Mouse (Mus musculus) spleen, postnatal 4 days (tissue): ENCODE results near the gene 2310061I04Rik.

Experiments used
- DNase-seq, 2 experiments: peaks; one replicate each; pipeline ENCODE4 v3.0.0; 2022; ENCODE audit warnings: low spot score in 2 of 2

2310061I04Rik gene

GRCm38 (mm10) chr17:35916297-35917142, 19.3 kb upstream of the 2310061I04Rik start, which contains the start of the genes Mrps18b and Ppp1r10:
Gene Mrps18b (minus strand): TSS chr17:35916389.
Gene Ppp1r10 (plus strand): TSS chr17:35916434.
- peak; percentile 99 to 100 for DNase-seq

- no peak for DNase-seq
Observed at GRCm38 (mm10) chr17:35915538-35916296, 18.5 kb upstream of the 2310061I04Rik start.

GRCm38 (mm10) chr17:35914975-35915374, 17.7 kb upstream of the 2310061I04Rik start:
- DNase-seq: no peak

- peak; percentile 96 to 98 for DNase-seq
Observed at GRCm38 (mm10) chr17:35909919-35910369, 12.7 kb upstream of the 2310061I04Rik start, which contains the start of gene Atat1. Gene Atat1 (minus strand): TSS chr17:35910075.

GRCm38 (mm10) chr17:35909186-35909918, 12.1 kb upstream of the 2310061I04Rik start:
- DNase-seq: no peak

DNA sequence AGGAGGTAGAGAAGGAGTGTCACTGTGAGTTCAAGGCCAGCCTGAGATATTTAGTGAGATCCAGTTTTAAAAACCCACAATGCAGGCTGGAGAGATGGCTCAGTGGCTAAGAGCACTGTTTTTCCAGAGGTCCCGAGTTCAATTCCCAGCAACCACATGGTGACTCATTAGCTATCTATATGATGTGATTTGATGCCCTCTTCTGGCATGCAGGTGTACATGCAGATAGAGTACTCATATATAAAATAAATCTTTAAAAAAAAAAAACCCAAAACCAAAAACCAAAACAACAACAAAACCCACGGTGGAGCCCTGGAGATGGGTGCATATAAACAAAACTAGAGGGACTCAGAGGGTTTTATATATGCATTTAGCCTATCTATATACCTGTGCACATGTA, 10.4 kb upstream of the 2310061I04Rik start:
- no peak for DNase-seq

GRCm38 (mm10) chr17:35905587-35905986, 8.4 kb upstream of the 2310061I04Rik start:
- DNase-seq: no peak

GRCm38 (mm10) chr17:35903992-35904355, 6.7 kb upstream of the 2310061I04Rik start:
- no peak for DNase-seq

- DNase-seq: no peak
Observed at GRCm38 (mm10) chr17:35903343-35903991, 6.2 kb upstream of the 2310061I04Rik start.

DNA sequence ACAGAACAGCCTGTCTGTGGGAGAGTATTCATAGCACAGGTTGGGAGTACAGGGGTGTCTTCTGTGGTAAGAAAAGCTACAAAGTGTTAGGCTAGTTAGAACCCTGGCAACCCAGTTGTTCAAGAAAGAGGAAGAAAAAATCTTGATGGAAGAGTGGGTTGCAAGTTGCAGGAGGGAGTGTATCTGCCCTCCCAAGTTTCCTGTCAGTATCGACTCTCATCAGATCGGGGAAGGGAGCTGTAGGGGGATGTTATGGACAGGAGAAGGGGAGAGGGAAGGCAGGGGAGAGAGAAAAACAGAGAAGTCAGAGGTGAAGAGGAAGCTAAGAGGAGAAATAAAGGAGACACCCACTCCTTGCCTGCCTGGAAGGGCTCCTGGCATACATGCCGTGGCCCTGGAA, 3.4 kb upstream of the 2310061I04Rik start:
- DNase-seq: no peak

- DNase-seq: peak in 1 of 2 experiments; percentile 58
Observed at GRCm38 (mm10) chr17:35897644-35898573, 678 bp upstream of the 2310061I04Rik start.

DNA sequence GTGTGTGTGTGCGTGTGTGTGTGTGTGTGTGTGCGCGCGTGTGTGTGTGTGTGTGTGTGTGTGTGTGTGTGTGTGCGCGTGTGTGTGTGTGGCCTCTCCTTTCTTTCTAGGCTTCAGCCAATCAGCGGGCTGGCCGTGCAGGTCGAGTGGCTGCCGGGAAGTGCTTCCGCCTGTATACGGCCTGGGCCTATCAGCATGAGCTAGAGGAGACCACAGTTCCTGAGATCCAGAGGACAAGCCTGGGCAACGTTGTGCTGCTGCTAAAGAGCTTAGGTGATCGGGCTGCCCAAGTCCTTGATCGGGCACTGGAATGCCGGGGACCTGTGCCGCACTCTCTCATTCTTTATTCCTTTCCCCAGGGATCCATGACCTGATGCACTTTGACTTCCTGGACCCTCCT, 9.5 kb downstream of the 2310061I04Rik start:
- DNase-seq: no peak

DNA sequence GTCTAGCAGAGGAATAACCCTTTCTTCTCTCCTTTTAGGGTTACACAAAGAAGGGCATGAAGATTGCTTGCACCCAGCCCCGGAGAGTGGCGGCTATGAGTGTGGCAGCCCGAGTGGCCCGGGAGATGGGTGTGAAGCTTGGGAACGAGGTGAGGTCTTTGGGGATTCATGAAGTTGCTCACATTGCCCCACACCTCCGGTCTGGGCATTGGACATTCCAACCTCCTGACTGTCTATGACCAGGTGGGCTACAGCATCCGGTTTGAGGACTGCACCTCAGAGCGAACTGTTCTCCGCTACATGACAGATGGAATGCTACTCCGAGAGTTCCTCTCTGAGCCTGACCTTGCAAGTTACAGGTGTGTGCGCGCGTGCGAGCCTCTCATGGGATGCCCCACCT, 13.5 kb downstream of the 2310061I04Rik start:
- no peak for DNase-seq

DNA sequence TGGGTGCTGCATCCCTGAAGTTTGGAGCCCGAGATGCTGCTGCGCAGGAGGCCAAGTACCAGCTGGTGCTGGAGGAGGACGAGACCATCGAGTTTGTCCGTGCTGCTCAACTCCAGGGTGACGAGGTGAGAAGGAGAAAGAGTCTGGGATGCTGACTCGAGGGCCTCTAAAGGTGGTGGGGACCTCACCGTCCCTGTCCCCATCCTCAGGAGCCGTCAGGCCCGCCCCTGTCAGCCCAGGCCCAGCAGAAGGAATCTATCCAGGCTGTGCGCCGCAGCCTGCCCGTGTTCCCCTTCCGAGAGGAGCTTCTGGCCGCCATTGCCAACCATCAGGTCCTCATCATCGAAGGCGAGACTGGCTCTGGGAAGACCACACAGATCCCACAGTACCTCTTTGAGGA, 14.3 kb downstream of the 2310061I04Rik start:
- DNase-seq: no peak

- DNase-seq: peak; percentile 94 to 96
Observed at GRCm38 (mm10) chr17:35879245-35880057, 17.8 kb downstream of the 2310061I04Rik start, which contains the start of gene Dhx16. Gene Dhx16 (plus strand): TSS chr17:35879819.

GRCm38 (mm10) chr17:35874721-35875120, 22.5 kb downstream of the 2310061I04Rik start:
- DNase-seq: no peak

- peak; percentile 90 to 98 for DNase-seq
Observed at GRCm38 (mm10) chr17:35873774-35874519, 23.3 kb downstream of the 2310061I04Rik start.

DNA sequence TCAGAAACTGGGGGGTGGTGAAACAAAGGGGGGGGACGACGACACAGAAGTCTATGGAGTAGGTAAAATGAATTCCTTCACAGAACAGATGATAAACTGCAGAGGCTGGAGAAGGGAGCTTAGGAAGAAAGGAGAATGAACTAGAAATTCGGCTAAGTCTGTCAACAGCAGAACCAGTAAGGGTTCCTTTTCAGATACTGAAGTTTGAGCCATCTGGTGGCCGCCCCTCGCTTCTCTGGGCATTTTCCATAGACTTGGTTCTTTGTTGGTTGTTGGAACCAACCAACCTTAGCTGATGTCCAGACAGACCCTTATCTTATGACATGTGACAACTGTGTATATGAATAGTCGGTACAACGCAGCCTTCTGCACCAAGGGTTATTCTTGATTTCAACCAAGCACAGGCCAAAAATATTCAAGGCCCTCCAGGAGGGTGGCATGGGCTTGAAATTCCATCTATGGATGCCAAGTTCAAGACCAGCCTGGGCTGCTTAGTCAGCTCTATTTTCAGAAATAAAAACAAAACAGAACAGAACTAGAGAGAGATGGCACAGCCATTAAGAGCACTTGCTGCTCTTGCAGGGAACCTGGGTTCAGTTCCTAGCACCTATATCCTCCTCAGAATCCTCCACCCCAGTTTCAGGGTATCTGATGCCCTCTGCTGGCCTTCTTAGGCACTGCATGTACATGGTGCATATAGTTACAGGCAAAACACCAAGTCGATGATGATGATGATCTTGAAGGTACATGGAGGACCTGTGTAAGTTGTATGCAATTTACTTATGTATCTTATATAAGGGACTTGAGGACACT, 26.1 kb downstream of the 2310061I04Rik start:
- peak; percentile 64 to 85 for DNase-seq
